Mouse (Mus musculus) cerebellum, adult 9-11 months (tissue): ENCODE measurements around the gene Timm22.

ENCODE experiments used
- DNase-seq: peaks from one replicate; pipeline ENCODE4 v3.0.0; 2022

Timm22 gene

DNA sequence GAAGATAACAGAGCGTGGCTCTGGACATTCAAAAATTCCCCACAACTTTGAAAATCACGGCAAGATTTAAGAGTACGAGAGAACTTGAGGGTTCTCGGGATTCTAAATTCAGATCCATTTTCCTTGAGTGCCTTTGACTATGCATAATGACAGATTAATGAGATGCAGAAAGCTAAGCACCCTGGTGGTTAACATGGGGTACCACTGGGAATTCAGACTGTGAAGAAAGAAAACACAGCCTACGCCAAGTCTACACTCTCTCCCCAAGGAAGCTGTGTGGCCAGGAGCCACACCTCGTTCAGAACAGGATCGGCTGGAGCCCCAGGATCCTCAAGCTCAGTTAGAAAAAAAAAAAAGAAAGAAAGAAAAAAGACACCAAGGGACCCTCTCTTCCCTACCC lies 14.2 kb upstream of the Timm22 start:
- DNase-seq = no peak

DNA sequence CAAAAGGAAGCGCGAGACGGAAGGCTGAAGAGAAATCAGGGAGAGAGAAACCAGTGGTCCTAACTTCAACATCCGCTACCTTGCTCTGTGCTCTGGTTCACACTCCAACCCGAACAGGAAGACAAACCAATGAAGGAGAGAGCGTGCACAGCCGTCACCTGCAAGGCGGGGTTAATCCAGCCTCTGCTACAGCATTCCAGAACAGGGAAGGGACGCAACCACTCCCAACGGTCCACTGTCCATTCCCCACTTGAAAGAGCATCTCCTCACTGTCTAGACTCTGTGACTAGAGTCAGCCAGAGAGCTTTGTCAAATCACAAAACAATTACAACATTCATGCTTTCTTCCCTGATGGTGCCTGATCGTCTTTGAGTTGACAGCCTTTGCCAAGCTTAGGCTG lies 13.8 kb upstream of the Timm22 start:
- DNase-seq = no peak

DNA sequence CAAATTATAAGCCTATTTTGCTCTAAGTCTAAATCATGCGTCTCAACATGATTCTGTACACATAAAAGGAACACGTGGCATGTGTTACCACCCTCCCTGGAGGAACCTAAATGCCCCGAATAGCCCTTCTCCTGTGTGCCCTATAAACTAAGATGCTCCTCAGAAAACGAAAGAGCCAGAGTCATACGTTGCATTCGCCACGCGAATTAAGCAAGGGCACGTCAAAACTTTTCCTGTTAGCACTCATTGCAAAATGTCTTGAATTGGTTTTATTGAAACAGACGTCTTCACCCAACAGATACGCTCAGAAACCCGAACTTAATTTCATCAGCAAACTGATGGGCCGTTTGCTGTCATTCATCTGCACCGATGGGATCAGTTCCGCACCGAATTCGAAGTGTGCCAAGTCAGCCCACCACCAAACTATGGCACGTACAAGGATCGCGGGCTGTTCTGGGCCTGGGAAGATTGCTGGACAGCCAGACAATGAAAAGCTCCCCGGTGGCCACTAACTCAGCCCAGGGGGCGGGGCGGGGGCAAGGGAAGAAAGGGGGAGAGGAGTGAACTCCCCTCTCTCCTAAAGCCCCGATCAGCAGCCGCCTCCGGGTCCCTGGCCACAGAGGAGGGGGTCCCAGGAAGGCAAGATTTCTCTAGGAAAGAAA lies 9.0 kb upstream of the Timm22 start:
- no peak for DNase-seq

DNA sequence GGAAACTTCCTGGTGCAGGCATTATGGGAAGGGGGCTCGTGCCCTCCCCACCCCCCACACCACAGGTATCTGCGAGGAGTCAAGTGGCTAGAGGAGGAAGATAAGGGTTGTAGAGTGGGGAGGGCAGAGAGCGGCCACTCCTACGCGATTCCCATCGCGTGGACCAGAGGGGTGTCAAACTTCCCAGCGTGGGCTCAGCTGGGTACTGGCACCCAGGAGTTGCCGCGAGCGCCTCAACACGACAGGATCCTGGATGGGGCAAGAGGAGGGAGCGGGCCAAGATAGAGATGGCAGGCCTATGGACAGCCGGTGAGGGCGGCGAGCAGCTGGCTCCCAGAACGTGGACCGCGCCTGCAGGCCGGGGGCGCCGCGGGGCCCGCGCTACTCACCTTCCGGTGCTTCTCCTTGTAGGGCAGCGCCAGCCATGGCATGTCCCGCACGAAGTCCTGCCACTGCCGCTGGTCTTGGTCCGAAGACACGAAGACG lies 8.4 kb upstream of the Timm22 start:
- DNase-seq = peak; percentile 70

DNA sequence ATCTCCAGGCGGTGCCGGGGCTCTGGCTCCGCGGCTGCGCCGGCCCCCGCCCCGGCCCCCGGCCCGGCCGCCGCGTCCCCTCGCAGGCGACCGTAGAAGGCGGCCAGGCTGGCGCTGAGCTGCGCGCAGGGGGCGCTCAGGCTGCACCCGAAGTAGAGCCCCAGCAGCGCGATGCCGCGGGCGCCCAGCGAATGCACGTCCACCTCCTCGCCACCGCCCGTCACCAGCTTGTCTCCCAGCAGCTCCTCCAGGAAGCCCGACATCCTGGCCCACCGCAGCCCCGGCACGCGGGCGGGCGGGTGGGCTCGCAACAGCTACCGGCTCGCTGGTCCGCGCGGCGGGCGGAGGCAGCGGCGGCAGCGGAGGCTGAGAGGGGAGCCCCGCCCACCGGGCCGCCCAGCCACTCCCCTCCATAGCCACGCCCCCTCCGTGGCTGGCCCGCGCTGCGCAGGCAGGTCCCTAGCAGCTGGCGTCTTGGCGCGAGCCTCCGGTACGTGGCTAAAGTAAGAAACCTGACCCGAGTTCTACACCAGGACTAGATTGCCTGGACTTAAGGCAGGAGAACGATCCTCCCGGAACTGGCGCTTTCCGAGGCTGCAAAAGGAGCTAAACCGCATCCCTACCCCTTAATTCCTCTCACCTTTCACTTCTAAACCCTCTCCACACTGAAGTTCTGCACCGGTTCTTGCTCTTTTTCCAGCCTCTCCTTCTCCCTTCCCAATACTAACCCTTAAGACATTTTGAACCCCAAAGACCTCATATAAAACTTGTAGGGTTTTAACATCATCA lies 7.8 kb upstream of the Timm22 start, which contains the start of gene Nxn:
Gene Nxn (minus strand): TSS at position 343 of the 789 bp plus-strand sequence.
- DNase-seq = peak; percentile 93

DNA sequence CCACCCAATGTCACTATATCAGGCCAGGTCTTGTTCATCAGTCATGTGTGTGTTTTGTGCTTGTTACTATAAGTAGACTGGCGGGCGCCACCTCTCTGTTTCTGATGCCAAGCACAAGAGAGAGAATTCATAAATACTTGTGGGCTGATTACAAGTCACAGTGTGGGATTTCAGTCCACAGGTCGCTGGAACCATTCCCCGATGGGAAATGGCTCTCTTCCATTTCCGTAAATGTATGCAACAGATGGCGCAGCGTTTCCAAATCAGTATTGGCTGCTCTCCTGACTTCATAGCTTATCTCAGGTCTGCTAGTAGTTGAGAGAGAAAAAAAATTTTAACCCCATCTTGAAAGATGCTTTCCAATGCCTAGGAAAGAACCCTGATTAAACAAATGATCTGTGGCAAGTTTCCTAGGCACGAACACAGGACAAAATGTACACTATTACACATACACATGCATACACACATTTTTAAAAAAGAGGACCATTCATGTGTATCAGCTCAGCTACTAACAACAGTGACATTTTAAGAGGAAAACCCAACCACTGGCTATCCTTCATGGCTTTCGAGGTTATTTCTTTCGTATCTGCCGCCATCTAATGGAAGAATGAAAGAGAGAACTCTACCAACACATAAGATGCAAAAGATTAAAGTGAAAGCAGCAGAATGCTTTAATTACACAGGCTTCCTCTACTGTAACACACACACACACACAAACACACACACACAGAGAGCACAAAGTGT lies 7.0 kb upstream of the Timm22 start:
- peak; percentile 79 for DNase-seq

DNA sequence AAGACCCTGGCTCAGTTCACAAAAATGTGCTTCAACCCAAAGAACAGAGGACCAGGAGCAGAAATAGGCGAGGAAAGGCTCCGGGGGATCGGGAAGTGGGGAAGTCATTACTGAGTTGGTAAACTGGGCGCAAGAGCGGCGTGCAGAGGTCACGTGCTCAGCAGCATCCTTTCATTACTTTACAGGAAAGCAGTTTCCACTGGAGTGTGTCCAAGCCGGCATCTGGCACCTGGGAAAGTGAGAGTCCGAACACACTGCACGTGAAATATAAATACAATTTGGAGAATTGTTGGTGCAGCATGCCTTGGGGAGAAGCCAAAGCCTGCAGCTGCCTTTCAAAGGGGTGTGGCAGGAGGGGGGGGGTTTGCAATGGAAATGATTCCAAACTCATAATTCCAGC lies 5.4 kb upstream of the Timm22 start:
- no peak for DNase-seq

DNA sequence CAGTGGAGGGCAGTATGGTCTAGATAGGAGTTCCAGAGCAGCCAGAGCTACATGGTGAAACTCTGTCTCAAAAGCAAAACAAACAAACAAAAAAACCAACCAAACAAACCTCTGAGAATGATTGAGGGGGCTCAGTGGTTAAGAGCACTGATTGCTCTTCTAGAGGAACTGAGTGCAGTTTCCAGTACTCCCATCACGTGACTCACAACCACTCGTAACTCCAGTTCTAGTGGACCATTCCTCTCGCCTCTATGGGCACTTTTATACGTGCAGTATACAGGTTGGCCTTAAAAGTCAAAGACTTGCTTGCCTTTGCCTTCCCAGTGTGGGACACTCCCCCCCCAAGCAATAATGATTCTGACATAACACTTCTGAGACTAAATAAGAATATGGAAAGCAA lies 1.6 kb upstream of the Timm22 start:
- no peak for DNase-seq

DNA sequence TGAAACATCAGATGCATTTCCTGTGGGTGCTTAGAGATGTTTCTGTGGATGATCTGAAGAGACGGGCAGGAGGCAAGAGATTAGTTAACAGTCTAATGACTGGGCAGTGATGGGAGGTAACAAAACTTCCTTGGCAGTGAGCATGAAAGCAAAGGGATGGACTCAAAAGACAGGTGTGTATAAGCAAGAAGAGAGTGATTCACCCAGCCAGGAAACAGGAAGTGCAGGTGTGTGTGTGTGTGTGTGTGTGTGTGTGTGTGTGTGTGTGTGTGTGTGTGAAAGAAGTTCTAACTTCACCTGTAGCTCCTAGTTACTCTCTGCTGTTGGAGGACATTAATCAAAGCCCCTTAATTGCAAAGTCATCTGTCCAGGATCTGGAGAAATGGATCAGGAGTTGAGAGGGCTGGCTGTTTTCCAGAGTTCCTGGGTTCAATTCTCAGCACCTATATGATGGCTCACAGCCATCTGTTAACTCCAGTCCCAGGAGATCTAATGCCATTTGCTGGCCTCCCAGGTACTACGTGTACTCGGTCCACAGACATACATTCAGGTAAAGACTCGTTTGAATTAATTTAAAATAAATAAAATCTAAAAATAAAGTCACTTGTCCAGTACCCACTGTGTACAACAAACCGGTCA lies 1.0 kb upstream of the Timm22 start:
- peak; percentile 55 for DNase-seq

DNA sequence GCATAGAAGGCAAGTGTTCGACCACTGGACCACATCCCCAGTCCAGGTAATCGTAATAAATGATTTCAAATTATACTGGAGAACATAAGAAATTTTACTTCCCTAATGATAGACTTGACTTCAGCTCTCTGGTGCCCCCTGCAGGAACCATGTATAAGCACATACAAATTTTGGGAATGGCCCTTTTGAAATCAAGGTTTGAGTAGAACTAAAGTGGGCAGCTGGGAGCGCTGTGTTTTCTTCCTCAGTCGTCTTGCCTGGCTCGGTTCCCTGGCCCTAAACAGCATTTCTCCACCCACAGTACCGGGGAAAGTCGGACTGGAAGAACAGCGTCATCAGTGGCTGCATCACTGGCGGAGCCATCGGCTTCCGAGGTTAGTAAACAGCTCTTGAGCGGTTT lies 4.1 kb downstream of the Timm22 start:
- no peak for DNase-seq

DNA sequence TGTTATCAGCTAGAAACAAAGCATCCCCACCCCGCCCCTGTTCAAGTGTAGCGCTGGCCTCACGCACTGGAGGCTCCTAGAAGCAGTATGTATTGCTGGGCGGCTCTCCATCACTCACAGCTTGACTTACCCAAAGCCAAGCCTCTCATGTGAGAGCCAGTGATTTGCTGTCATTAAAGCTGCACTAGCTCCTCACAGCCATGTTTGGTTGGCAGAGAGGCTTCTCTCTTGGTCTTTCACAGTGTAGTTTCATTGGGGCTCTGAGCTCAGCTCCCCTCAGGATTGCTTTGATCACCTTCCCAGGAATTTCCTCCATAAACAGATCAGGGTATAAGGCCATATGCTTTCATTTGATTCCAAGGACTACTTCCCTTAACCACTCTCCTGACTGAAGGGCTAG lies 6.5 kb downstream of the Timm22 start:
- DNase-seq = no peak

DNA sequence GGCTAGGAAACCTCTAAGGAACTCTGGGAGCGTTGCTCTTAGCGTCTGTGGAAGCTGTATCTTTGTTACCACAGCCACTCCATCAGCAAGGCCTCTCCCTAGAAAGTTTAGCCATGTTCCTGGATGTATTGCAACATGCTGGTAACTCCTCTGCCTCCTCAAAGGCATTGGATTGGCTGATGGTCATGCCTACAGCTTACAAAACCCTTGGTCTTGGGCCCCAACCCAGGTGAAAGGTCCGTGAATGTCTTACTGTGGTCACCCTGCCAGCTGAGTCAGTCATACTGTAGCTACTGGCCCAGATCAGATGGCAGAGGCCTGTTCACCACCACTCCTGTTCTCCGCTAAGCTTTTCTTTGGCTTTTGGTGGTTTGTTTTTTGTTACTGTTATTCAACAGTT lies 8.2 kb downstream of the Timm22 start:
- DNase-seq = no peak

DNA sequence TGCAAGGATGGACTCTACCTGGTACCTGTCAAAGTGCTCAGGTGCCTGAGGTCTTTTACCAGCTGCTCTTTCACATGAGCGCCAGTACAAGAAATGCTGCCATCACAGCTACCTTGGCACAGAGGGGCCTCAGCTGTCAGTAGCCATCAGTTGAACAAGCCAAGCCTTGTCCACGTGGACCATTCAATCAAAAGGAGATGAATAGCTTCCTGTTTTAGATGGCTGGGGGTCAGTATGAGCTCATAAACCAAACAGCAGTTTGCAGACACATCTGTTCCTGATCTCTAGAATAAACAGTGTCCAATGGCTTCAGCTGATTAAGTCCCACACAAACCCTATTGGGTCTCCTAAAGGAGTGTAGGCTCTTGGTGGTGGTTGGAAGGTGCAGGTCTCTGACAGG lies 9.2 kb downstream of the Timm22 start:
- DNase-seq = no peak

DNA sequence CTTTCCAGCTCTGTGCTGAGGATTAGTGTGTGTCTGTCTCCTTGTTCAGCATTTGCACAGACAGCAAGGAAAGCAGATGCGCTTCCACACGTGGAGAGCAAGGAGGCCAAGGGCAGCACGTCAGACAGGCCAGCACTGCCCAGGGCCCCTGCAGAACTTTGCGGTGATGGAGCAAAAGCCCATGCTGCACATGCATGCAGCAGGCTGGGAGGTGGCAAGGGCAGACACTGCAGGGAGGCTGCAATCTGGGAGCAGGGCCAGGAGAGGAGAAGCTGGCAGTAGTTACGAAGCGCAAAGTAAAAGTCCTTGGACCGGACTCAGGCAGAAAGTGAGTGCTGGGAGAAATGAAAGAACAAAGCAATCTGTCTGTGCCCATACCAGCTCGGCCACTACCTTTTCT lies 11.7 kb downstream of the Timm22 start:
- DNase-seq = peak; percentile 67

DNA sequence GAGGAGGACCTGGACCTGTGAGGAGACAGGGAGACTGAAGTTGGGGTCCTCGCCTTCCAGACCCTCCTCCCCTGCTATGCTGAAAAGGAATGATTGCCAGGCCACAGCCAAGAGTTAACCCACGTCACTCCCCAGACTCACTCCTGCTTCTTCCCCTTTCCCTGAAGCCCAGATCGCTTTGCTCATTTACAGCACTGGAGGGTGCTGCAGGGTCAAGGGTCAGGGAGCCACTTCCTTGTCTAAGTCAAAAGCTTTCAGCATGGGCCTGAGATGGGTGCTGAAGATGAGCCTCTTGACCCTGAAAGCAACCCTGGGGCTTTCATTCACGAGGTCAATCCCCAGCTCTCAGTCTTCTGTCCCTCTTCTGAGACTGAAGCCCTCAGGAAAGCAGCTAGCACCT lies 12.4 kb downstream of the Timm22 start:
- DNase-seq = no peak

DNA sequence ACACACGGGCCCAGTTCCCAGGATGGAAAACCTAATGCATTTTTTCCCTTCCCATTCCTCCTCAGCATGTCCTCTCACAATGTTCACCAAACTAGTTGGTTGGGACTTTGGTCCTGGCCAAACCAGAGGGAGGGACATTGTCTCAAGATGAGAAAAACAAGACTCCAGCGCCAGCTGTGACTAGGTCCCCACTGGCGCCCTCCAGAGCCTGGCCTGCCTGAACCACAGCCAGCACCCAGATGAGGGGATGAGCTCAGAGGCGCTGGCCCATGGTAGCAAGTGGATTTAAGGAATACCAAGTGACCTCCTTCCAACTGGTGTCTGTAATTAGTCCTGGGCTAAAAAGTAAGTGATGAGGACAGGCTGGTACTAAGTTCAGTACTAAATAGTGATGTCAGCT lies 14.1 kb downstream of the Timm22 start:
- no peak for DNase-seq

DNA sequence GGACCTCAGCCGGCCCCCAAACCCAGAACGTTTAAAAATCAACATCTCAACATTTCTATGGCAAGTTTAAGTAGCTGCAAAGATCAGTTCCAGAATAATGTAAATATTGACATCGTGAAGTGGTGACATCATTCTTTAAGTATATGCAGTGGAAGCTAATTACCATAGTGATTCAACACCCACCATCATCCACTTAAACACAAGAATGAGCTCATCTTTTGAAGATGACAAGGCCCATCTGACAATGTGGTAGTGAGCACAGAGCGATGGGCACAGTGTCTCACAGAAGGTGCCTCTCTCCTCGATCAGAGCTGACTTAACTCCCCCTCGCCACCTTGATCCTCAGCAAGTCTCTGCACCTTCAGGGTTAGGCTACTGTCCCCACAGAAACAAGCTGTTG lies 19.0 kb downstream of the Timm22 start:
- no peak for DNase-seq

DNA sequence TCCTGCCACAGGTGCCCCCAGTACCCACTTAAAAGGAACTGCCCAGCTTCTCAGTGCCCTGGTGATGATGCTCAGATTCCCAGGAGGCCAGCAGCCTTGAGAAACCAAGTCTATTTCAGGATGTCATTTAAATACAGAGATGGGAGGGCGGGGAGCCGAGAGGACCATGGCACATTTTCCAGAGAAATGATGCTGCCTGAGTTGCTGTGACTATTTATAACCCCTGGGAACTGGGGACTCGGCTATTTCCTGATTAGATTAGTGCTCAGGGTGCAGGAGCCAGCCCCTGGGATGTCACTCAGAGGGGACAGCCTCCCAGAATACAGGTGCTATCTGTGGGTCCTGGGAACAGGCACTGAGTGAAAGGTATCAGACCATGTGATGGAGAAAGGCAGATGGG lies 21.0 kb downstream of the Timm22 start:
- DNase-seq = no peak

DNA sequence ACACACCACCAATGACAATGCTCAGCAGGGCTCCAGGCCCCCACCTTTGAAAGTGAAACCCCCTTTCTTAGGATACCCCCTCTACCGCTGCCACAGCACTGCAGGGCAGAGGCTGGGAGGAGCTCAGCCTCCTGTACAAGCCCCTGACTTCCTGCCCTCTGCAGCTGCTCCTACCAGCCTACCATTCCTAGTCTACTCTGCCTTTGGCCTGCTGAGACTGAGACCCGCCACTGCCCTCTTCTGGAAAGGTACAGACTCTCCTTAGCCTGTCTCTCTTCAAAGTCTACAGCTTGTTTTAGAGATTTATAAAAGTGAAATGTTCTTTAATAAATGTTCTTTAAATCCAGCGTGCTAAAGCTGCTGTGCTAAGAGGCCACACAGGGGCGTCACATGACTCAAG lies 22.3 kb downstream of the Timm22 start:
- DNase-seq = no peak

DNA sequence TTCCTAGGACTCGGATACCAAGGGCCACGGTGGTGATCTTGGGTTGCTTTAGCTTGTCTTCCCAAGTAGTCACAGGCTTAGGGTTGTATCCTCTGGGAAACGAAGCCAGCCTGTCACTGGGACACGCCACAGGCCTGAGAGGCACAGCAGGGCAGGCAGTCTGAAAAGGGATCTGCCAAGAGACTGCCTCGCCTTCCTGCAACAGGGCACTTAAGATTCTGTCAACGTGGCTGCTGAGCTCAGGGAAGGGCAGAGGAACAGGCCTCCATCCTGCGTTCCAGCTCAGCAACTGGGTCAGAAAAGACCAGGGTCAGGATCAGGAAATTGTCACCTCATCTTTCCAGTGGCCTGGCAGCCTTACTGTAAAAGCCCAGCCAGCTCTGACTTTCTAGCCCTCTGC lies 22.8 kb downstream of the Timm22 start:
- no peak for DNase-seq

DNA sequence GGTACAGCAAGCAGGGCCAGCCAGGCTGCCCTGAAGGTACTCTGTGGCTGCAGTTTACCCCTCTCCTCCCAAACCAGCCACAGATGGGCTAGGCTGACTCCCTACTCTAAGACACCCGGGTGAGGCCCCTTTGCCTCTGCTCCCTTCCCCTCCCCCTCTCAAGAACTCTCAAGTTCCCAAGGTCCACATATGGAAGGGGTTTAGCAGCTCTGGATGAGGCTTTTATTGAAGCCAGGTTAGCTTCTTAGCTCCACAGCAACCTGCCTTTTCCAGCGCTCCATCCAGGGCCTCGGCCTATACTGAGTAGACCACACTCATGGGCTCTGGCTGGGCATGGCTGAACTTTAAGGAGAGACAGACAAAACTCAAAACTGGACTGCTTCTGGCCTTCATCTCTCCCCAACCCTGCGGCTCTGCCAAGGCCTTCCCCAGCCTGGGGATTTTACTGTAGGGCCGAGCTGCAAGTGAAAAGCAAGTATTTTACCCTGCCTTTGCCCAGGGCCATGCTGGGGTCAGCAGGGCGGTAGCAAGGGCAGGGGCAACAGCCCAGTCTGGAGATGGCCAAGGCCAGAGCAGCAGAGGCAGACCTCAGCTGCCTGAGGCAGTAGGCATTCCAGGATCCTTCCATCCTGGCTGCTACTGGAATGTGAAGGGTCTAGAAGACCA lies 23.3 kb downstream of the Timm22 start:
- DNase-seq = no peak

DNA sequence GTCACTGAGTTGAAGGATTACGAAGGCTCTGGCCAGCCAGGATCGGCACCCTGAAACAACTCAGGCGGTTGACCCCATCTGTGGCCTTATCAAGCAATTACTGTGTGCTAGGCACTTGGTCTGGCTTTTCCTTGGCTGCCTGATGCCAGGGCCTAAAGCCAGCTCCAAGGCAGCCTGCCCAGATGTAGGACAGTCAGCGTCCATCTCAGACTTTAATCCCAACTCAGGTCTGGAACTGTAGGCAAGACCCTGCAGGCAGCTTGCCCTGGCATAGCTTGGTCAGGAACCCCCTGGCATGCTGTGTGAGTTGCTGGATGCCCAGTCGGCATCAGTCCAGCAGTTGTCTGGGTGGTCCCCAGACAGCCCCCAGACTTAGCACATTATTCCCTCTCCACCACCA lies 29.3 kb downstream of the Timm22 start:
- no peak for DNase-seq
